Mouse (Mus musculus): ENCODE measurements at regions not wholly inside any gene's neighbourhood (a gene's known extent, or its start where the extent isn't known, plus 50 kb on each side); places are given as distances from the start of the nearest gene placed in this dataset.

DNA sequence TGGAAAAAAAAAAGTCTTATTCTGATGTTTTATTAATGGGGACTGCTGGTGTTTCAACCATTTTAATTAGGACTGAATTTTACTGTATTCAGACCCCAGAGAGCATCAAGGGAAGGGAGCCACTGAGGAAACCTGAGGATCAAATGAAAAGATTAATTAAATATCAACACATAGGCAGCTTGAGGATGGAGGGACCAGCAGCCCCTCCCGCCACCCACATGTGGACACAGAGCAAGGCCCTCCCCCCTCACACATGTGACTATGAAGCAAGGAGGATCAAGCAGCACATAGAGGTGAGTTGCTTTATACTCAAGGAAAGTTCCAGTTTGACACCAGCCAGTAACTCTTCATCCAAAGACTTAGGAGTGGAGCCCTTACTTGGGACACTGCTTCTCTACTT is 126.0 kb downstream of the Gp2 start:
- Histone ChIP-seq H3K4me1 (ENCODE audit: control insufficient read depth, insufficient read depth, low read length) (peaks cover 4% of the 10 kb centered on the region; the same call in 1 of the 2 replicates), H3K4me3 (ENCODE audit: low read depth, low read length) (no peak overlapping the region), H3K4me2 (ENCODE audit: low read length) (no peak overlapping the region), H3K9me3 (replicated peaks; ENCODE audit: control insufficient read depth, low read length, poor library complexity, severe bottlenecking) (no peaks in the 10 kb centered on the region), H3K27me3 (ENCODE audit: control insufficient read depth, insufficient read depth, low read depth, low read length) (no peaks in the 10 kb centered on the region), H3K9ac (ENCODE audit: low read depth, low read length) (no peak overlapping the region), H3K36me3 (ENCODE audit: control insufficient read depth, insufficient read depth, low read length) (no peaks in the 10 kb centered on the region), H3K27ac (ENCODE audit: low read length) (no peak overlapping the region)
- WGBS: 55% methylated on average over 1 of the region's 1 CpGs
- ATAC-seq: peak; percentile 75

DNA sequence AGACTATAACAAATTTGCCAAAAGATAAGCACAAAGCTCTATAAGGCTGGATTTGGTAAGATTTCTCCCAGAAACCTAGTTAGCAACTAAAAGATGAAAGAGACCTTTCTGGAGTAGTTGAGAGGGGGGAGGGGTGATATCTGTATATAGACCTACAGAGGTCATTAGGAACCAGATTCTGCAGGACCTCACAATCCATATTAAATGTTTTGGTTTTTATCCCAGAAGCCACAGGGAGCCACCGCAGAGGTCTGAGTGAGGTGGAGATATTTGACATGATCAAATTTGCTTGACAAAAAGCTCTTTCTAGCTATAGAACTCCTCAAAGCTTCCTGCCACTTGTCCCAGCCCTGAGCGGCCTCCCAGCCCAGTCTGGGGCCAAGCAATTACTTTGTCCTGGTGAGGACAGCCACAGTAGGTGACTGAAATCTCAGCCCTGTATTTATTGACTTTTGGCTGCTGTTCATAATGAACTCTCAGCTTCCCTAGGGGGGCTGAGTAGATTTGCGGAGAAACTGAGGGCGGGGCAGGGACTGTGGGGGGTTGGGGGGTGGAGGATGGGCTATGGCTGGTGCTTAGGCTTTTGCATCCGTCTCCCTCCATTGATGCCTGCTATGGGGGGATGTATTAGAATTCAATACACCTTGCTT is 128.5 kb downstream of the Gp2 start:
- H3K9me3 ChIP-seq (replicated peaks; ENCODE audit: control insufficient read depth, low read length, poor library complexity, severe bottlenecking): no peaks in the 10 kb centered on the region
- H3K4me2 ChIP-seq (ENCODE audit: low read length): no peak overlapping the region
- peaks cover 4% of the 10 kb centered on the region; the same call in 1 of the 2 replicates for H3K4me1 ChIP-seq (ENCODE audit: control insufficient read depth, insufficient read depth, low read length)
- H3K27ac ChIP-seq (ENCODE audit: low read length): no peak overlapping the region
- H3K9ac ChIP-seq (ENCODE audit: low read depth, low read length): no peak overlapping the region
- H3K27me3 ChIP-seq (ENCODE audit: control insufficient read depth, insufficient read depth, low read depth, low read length): no peaks in the 10 kb centered on the region
- WGBS: 2% methylated on average over 5 of the region's 5 CpGs
- H3K4me3 ChIP-seq (ENCODE audit: low read depth, low read length): no peak overlapping the region
- peak; percentile 64 for ATAC-seq
- H3K36me3 ChIP-seq (ENCODE audit: control insufficient read depth, insufficient read depth, low read length): no peaks in the 10 kb centered on the region

DNA sequence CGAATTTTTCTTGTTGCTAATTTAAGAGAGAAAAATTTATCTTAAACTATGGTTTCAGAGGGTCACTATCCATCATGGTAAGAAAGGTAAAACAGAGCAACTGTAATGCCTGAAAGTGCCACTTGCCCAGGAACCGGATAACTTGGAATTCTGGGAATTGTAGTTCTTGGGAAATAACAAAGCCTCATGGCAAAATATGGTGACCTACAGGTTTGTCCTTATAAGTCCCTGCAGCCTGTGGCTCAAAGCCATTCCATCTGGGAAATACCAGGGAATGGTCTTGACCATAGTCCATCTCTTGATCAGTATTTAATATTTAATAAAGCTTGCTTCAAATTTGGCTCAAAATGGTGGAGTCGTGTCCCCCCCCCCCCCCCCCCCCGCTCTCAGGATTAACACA is 111.9 kb upstream of the Gpr139 start:
- H3K4me1 ChIP-seq (ENCODE audit: control insufficient read depth, insufficient read depth, low read length): no peaks in the 10 kb centered on the region
- no peak for ATAC-seq
- no peak overlapping the region for H3K4me3 ChIP-seq (ENCODE audit: low read depth, low read length)
- H3K27me3 ChIP-seq (ENCODE audit: control insufficient read depth, insufficient read depth, low read depth, low read length): no peaks in the 10 kb centered on the region
- H3K4me2 ChIP-seq (ENCODE audit: low read length): no peak overlapping the region
- H3K9ac ChIP-seq (ENCODE audit: low read depth, low read length): no peak overlapping the region
- no peak overlapping the region for H3K27ac ChIP-seq (ENCODE audit: low read length)
- no peaks in the 10 kb centered on the region for H3K9me3 ChIP-seq (replicated peaks; ENCODE audit: control insufficient read depth, low read length, poor library complexity, severe bottlenecking)
- WGBS: 78% methylated on average over 3 of the region's 4 CpGs
- H3K36me3 ChIP-seq (ENCODE audit: control insufficient read depth, insufficient read depth, low read length): no peaks in the 10 kb centered on the region

DNA sequence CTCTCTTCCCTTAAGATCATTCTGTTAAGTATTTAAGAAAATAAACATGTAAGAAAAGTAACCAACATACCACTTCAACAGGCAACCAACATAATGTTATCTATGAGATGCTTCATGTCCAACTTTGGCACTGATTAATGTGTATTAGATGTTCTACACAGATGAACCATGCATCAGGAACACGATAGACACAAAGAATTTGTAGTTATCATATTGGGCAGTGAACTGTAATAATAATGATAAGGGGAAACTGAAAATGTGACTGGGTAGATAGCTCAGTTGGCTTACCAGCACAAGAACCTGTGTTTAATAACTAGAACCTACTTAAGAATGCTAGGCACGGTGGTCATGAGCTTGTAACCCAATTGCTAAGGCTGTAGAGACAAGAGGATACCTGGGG is 107.0 kb upstream of the Gpr139 start:
- no peaks in the 10 kb centered on the region for H3K27me3 ChIP-seq (ENCODE audit: control insufficient read depth, insufficient read depth, low read depth, low read length)
- H3K4me3 ChIP-seq (ENCODE audit: low read depth, low read length): no peak overlapping the region
- no peaks in the 10 kb centered on the region for H3K9me3 ChIP-seq (replicated peaks; ENCODE audit: control insufficient read depth, low read length, poor library complexity, severe bottlenecking)
- no peak overlapping the region for H3K9ac ChIP-seq (ENCODE audit: low read depth, low read length)
- no peak for ATAC-seq
- no peak overlapping the region for H3K27ac ChIP-seq (ENCODE audit: low read length)
- 78% methylated on average over 2 of the region's 2 CpGs for WGBS
- no peaks in the 10 kb centered on the region for H3K4me1 ChIP-seq (ENCODE audit: control insufficient read depth, insufficient read depth, low read length)
- H3K4me2 ChIP-seq (ENCODE audit: low read length): no peak overlapping the region
- no peaks in the 10 kb centered on the region for H3K36me3 ChIP-seq (ENCODE audit: control insufficient read depth, insufficient read depth, low read length)

DNA sequence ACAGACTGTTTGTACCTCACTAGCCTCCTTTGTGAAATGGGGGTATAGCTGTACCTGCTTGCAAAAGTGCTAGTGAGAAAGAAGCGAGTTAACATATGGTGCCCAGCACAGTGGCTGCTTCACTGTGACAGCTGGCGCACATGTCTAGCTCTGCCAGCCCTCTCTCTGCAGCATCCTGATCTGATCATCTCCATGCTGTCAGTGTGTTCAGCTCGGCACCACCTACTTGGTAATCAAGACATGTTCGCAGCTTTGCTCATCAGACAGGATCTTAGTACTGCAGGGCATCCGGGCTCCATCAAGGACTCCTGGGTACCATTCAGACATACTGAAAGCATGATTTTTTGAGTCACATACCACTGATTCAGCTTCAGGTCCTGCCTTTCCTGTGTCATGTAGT is 100.9 kb upstream of the Gpr139 start:
- ATAC-seq: 0 out of 2 replicates have a peak, but pooled peaks have one; percentile 51
- WGBS: 77% methylated on average over 5 of the region's 5 CpGs
- no peak overlapping the region for H3K9ac ChIP-seq (ENCODE audit: low read depth, low read length)

DNA sequence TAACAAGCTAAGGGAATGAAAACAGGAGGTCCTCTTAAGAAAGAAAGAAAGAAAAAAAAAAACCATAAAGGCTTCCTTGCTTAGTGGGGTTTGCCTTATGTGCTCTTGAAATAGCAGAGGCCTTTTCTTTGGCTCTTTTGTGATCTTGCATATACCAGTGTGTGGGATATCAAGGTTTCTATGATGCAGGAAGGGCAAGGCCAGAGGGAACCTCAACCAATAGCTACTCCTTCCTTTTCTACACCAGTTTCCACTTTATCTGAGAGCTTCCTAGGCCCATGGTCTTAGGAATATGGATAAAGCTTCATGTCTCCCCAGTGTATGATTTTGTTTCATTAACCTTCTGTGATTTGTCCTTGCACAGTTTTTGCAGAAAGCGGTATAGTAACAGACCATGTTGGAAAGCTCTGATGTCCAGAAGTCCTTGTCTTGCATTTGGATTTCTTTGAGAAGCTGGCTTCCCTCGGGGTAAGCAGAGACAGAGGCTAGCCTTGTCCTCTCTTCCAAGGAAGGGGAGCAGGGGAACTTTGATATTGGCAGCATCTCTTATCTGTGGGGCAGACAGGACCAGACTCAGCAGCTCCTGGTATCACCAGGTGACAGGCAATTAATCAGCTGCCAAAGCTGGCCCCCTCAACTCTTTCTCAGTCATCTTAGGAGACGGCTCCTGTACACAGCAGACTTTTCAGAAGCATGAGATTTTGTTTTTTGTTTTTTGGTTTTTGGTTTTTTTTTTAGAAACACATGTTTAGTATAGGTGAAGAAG is 95.7 kb upstream of the Gpr139 start:
- H3K27me3 ChIP-seq (ENCODE audit: control insufficient read depth, insufficient read depth, low read depth, low read length): no peaks in the 10 kb centered on the region
- no peaks in the 10 kb centered on the region for H3K36me3 ChIP-seq (ENCODE audit: control insufficient read depth, insufficient read depth, low read length)
- no peak overlapping the region for H3K27ac ChIP-seq (ENCODE audit: low read length)
- H3K4me2 ChIP-seq (ENCODE audit: low read length): no peak overlapping the region
- H3K9me3 ChIP-seq (replicated peaks; ENCODE audit: control insufficient read depth, low read length, poor library complexity, severe bottlenecking): no peaks in the 10 kb centered on the region
- no peak overlapping the region for H3K4me3 ChIP-seq (ENCODE audit: low read depth, low read length)
- 77% methylated on average over 3 of the region's 3 CpGs for WGBS
- no peak for ATAC-seq
- no peak overlapping the region for H3K9ac ChIP-seq (ENCODE audit: low read depth, low read length)
- no peaks in the 10 kb centered on the region for H3K4me1 ChIP-seq (ENCODE audit: control insufficient read depth, insufficient read depth, low read length)

More for the DNA sequence above, 100.9 kb upstream of the Gpr139 start:
- no peaks in the 10 kb centered on the region for H3K36me3 ChIP-seq (ENCODE audit: control insufficient read depth, insufficient read depth, low read length)
- no peaks in the 10 kb centered on the region for H3K4me1 ChIP-seq (ENCODE audit: control insufficient read depth, insufficient read depth, low read length)
- no peak overlapping the region for H3K27ac ChIP-seq (ENCODE audit: low read length)
- no peak overlapping the region for H3K4me2 ChIP-seq (ENCODE audit: low read length)
- H3K27me3 ChIP-seq (ENCODE audit: control insufficient read depth, insufficient read depth, low read depth, low read length): no peaks in the 10 kb centered on the region
- no peak overlapping the region for H3K4me3 ChIP-seq (ENCODE audit: low read depth, low read length)
- no peaks in the 10 kb centered on the region for H3K9me3 ChIP-seq (replicated peaks; ENCODE audit: control insufficient read depth, low read length, poor library complexity, severe bottlenecking)

DNA sequence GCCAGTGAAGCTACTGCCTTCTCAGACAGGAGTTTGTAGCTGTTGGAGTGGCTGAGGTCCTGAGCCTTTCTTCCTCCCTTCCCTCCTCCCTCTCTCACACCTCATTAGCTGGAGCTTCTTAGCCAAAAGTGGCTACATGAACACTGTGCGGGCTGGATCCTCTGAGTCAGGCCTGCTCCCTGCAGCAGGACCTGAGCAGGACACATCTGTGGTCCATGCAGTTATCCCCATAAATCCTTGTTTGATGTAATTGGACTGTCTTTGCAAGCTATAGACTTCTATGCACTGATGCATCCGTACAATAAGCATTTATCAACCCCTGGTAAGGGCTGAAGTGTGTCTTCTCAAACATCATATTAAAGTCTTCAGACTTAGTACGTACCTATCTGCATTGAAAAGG is 88.2 kb upstream of the Gpr139 start:
- Histone ChIP-seq H3K36me3 (ENCODE audit: control insufficient read depth, insufficient read depth, low read length) (no peaks in the 10 kb centered on the region), H3K4me3 (ENCODE audit: low read depth, low read length) (no peak overlapping the region), H3K9ac (ENCODE audit: low read depth, low read length) (no peak overlapping the region), H3K4me2 (ENCODE audit: low read length) (no peak overlapping the region), H3K27ac (ENCODE audit: low read length) (no peak overlapping the region), H3K27me3 (ENCODE audit: control insufficient read depth, insufficient read depth, low read depth, low read length) (no peaks in the 10 kb centered on the region), H3K4me1 (ENCODE audit: control insufficient read depth, insufficient read depth, low read length) (peaks cover 4% of the 10 kb centered on the region; the same call in 1 of the 2 replicates), H3K9me3 (replicated peaks; ENCODE audit: control insufficient read depth, low read length, poor library complexity, severe bottlenecking) (no peaks in the 10 kb centered on the region)
- WGBS: 72% methylated on average over 3 of the region's 3 CpGs
- ATAC-seq: no peak

DNA sequence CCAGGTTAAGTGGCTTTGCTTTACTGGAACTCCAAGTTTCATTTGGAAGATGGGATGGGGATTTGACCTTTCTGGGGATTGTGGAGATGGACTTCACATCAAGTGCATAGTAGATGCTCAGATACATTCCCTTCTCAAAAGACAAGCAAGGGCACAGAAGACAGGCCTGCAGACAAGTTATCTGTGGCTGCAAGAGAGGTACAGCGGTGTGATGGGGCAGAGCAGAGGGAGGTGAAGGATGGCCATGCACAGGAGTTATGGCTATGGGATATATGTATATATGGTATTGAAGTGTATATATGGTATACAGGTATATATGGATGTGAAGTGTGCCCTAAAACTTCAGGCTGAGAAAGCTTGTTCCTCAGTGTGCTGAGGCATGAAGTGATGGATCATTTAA is 87.0 kb upstream of the Gpr139 start:
- no peak for ATAC-seq
- Histone ChIP-seq H3K27me3 (ENCODE audit: control insufficient read depth, insufficient read depth, low read depth, low read length) (no peaks in the 10 kb centered on the region), H3K9me3 (replicated peaks; ENCODE audit: control insufficient read depth, low read length, poor library complexity, severe bottlenecking) (no peaks in the 10 kb centered on the region), H3K27ac (ENCODE audit: low read length) (peak overlapping the region; percentile 47; the same call in 1 of the 2 replicates), H3K4me3 (ENCODE audit: low read depth, low read length) (no peak overlapping the region), H3K4me1 (ENCODE audit: control insufficient read depth, insufficient read depth, low read length) (peaks cover 4% of the 10 kb centered on the region; the same call in 1 of the 2 replicates), H3K36me3 (ENCODE audit: control insufficient read depth, insufficient read depth, low read length) (no peaks in the 10 kb centered on the region), H3K9ac (ENCODE audit: low read depth, low read length) (no peak overlapping the region), H3K4me2 (ENCODE audit: low read length) (no peak overlapping the region)
- WGBS: 97% methylated on average over 1 of the region's 1 CpGs

DNA sequence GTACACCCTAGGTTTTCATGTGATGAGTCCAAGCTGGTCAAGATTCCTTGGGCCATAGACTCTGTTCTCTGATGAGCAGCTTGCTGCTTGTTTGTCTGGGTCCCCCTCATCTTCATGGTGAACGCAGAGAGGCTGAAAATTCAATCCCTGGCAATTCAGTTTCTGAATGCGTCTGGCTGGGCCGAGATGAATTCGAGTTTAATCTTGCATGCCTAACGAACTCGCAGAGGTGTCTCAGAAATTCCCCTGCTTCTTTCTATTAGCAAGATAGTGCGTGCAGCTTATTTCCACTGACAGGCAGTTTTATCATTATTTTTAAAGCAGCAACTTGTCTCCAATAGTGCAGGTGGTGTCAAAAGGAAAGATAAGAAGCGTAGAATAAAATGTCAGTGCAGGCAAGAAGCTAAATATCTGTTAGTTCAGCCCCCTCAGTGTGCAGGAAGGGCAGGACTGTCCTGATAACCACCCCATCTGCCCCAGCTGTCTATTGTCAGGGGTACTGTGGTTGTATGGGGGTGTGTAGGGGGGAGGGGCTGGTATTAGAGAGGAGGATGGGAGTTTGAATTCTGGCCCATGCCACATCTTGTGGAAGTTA is 86.5 kb upstream of the Gpr139 start:
- peaks cover 4% of the 10 kb centered on the region; the same call in 1 of the 2 replicates for H3K4me1 ChIP-seq (ENCODE audit: control insufficient read depth, insufficient read depth, low read length)
- 26% methylated on average over 8 of the region's 8 CpGs for WGBS
- peak overlapping the region; percentile 47 for H3K27ac ChIP-seq (ENCODE audit: low read length)
- H3K4me2 ChIP-seq (ENCODE audit: low read length): no peak overlapping the region
- H3K27me3 ChIP-seq (ENCODE audit: control insufficient read depth, insufficient read depth, low read depth, low read length): no peaks in the 10 kb centered on the region
- H3K4me3 ChIP-seq (ENCODE audit: low read depth, low read length): no peak overlapping the region
- H3K9ac ChIP-seq (ENCODE audit: low read depth, low read length): no peak overlapping the region
- H3K9me3 ChIP-seq (replicated peaks; ENCODE audit: control insufficient read depth, low read length, poor library complexity, severe bottlenecking): no peaks in the 10 kb centered on the region
- peak; percentile 68 for ATAC-seq
- H3K36me3 ChIP-seq (ENCODE audit: control insufficient read depth, insufficient read depth, low read length): no peaks in the 10 kb centered on the region
